Mouse (Mus musculus) brain, embryonic 14.5 days (tissue): Measurements from ENCODE around the gene Rnf31.

Experiments
- CTCF ChIP-seq: fragments of 200-500 bp; IDR thresholded peaks from 2 replicates; pipeline ENCODE4 v1.5.1; 2012; ENCODE audit warnings: inconsistent platforms, mild to moderate bottlenecking, moderate library complexity, borderline replicate concordance; ENCODE audit not compliant: insufficient read depth, insufficient read length; ENCODE audit errors: extremely low read depth
- POLR2A ChIP-seq: fragments of 200-500 bp; IDR thresholded peaks from 2 replicates; pipeline ENCODE4 v1.6.1; 2012; ENCODE audit warnings: mild to moderate bottlenecking, inconsistent platforms, borderline replicate concordance; ENCODE audit not compliant: poor library complexity, insufficient read depth, insufficient read length, severe bottlenecking; ENCODE audit errors: extremely low read depth

- TF ChIP-seq CTCF (no peak), POLR2A (no peak)
These were observed 16.8 kb downstream of the Rnf31 start for GRCm38 (mm10) chr14:55608339-55608738.
